Mouse (Mus musculus): Measurements from ENCODE around the gene Tox3.

Tox3 gene

GRCm38 (mm10) chr8:90348178-90348925 lies at the start of gene Tox3:
TSS of gene Tox3 (minus strand) at chr8:90348343.
- DNase-seq: peak; percentile 30 to 35

GRCm38 (mm10) chr8:90392643-90393042 lies 44.5 kb upstream of the Tox3 start:
- no peak for DNase-seq

- no peak for DNase-seq
These were observed 43.4 kb upstream of the Tox3 start for GRCm38 (mm10) chr8:90391483-90392074.

GRCm38 (mm10) chr8:90390827-90391226 lies 42.7 kb upstream of the Tox3 start:
- no peak for DNase-seq

GRCm38 (mm10) chr8:90379064-90379463 lies 30.9 kb upstream of the Tox3 start:
- DNase-seq: no peak

- DNase-seq: no peak
These were observed 29.9 kb upstream of the Tox3 start for GRCm38 (mm10) chr8:90378036-90378435.

- DNase-seq: no peak
These were observed 23.6 kb upstream of the Tox3 start for GRCm38 (mm10) chr8:90371611-90372222.

GRCm38 (mm10) chr8:90369876-90370275 lies 21.7 kb upstream of the Tox3 start:
- DNase-seq: peak; percentile 61 to 76

GRCm38 (mm10) chr8:90356729-90357128 lies 8.6 kb upstream of the Tox3 start:
- DNase-seq: no peak

GRCm38 (mm10) chr8:90354782-90355181 lies 6.6 kb upstream of the Tox3 start:
- DNase-seq: no peak

GRCm38 (mm10) chr8:90353960-90354540 lies 5.9 kb upstream of the Tox3 start:
- DNase-seq: no peak

- DNase-seq: no peak
These were observed 5.4 kb upstream of the Tox3 start for GRCm38 (mm10) chr8:90353499-90353898.

GRCm38 (mm10) chr8:90352991-90353390 lies 4.8 kb upstream of the Tox3 start:
- DNase-seq: no peak

GRCm38 (mm10) chr8:90349709-90350562 lies 1.8 kb upstream of the Tox3 start:
- DNase-seq: no peak

- no peak for DNase-seq
These were observed 962 bp upstream of the Tox3 start for GRCm38 (mm10) chr8:90348926-90349683.

GRCm38 (mm10) chr8:90347581-90348177 lies 464 bp downstream of the Tox3 start:
- peak; percentile 20 to 26 for DNase-seq

- DNase-seq: no peak
These were observed 1.1 kb downstream of the Tox3 start for GRCm38 (mm10) chr8:90346880-90347535.

GRCm38 (mm10) chr8:90346138-90346879 lies 1.8 kb downstream of the Tox3 start:
- no peak for DNase-seq

GRCm38 (mm10) chr8:90330377-90331285 lies 17.5 kb downstream of the Tox3 start:
- DNase-seq: no peak

Measured in thymus, adult 18-20 months (tissue).